In the genomic region with DNA sequence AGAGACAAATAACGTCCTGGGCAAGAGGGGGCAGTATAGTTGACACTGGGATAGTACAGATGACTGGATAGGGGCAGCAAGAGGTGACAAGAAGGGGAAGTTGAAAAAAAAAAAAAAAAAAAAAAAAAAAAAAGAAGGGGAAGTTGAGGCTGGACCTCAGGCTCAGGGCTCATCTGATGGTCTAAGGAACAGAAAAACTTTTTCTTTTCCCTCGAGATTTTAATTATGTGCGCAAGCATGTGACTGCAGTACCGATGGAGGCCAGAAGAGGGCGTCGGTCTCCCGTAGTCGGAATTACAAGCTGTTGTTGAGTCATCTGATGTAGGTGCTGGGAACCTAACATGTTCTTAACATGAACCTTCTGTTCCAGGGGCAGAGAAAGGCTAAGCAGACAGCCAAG, we compare ENCODE assay signal across 13 mouse cellular contexts. TPM values are rescaled to one million over a fixed set of nuclear protein-coding genes. Genes with fewer than 3 reads are reported as not detected.
A peak's percentile ranks its signal among the peaks of the same experiment; 100 is the strongest.
DNase-seq lines count a peak whose midpoint lies in the region; ATAC-seq and TF ChIP-seq lines count a peak whose summit lies in the region.
"Had no signal": no experiment of that assay in that cellular context is flagged by ENCODE, and none has a peak within 500 bp of the region (broad histone marks: within the 10 kb centered on the region; RNA-seq: fewer than 3 reads in every experiment).

No protein-coding gene starts in this region.

- H3K9ac ChIP-seq in heart, adult 2 months (ENCODE audit: low read depth, low read length): no peak overlapping the region
- H3K9ac ChIP-seq in heart, embryonic 11.5 days (ENCODE audit: low read depth, low read length): no peak overlapping the region
- H3K9ac ChIP-seq in neural tube, embryonic 14.5 days (replicated peaks; ENCODE audit: low read depth, low read length): no peak overlapping the region
- no peak overlapping the region for H3K9ac ChIP-seq in neural tube, embryonic 15.5 days (replicated peaks)
- no peak overlapping the region for H3K9ac ChIP-seq in kidney, embryonic 14.5 days (ENCODE audit: low read depth, low read length)
- H3K9ac ChIP-seq: heart, embryonic 15.5 days; limb, embryonic 15.5 days had no signal

- no peak overlapping the region for H3K27ac ChIP-seq in heart, adult 2 months
- H3K27ac ChIP-seq in heart, embryonic 11.5 days (ENCODE audit: low read depth, low read length): no peak overlapping the region
- H3K27ac ChIP-seq in neural tube, embryonic 14.5 days (ENCODE audit: low read depth, low read length): 0 out of 2 replicates have a peak overlapping the region, but pooled peaks have one; percentile 34
- no peak overlapping the region; the same call in 1 of the 2 replicates for H3K27ac ChIP-seq in neural tube, embryonic 15.5 days (replicated peaks)
- H3K27ac ChIP-seq in small intestine, adult 2 months (ENCODE audit: insufficient read depth, low read depth, low read length): no peak overlapping the region
- H3K27ac ChIP-seq in kidney, embryonic 14.5 days (ENCODE audit: low read depth, low read length): no peak overlapping the region
- H3K27ac ChIP-seq: heart, embryonic 15.5 days; limb, embryonic 15.5 days had no signal

- no peak overlapping the region for H3K4me2 ChIP-seq in heart, embryonic 11.5 days
- H3K4me2 ChIP-seq in neural tube, embryonic 14.5 days (ENCODE audit: low read depth, low read length): no peak overlapping the region
- H3K4me2 ChIP-seq in neural tube, embryonic 15.5 days: no peak overlapping the region
- H3K4me2 ChIP-seq in kidney, embryonic 14.5 days (replicated peaks; ENCODE audit: low read depth, low read length): no peak overlapping the region
- H3K4me2 ChIP-seq: heart, embryonic 15.5 days; limb, embryonic 15.5 days had no signal

- no peaks in the 10 kb centered on the region for H3K27me3 ChIP-seq in heart, adult 2 months (ENCODE audit: control insufficient read depth, insufficient read depth, low read length)
- no peaks in the 10 kb centered on the region for H3K27me3 ChIP-seq in heart, embryonic 11.5 days (ENCODE audit: control insufficient read depth, insufficient read depth, low read length)
- no peaks in the 10 kb centered on the region for H3K27me3 ChIP-seq in neural tube, embryonic 14.5 days (ENCODE audit: control insufficient read depth, insufficient read depth, low read length)
- H3K27me3 ChIP-seq in neural tube, embryonic 15.5 days (replicated peaks): no peaks in the 10 kb centered on the region
- H3K27me3 ChIP-seq in small intestine, adult 2 months (ENCODE audit: control insufficient read depth, insufficient read depth, low read length): no peaks in the 10 kb centered on the region
- H3K27me3 ChIP-seq in kidney, embryonic 14.5 days (ENCODE audit: control insufficient read depth, insufficient read depth, low read length): no peaks in the 10 kb centered on the region
- H3K27me3 ChIP-seq: heart, embryonic 15.5 days; limb, embryonic 15.5 days had no signal

- peak; percentile 41 for TF ChIP-seq CTCF in heart, adult 2 months (IDR thresholded peaks at IDR 0.05)
- peak; percentile 66; the same call in 1 of the 2 replicates for TF ChIP-seq CTCF in small intestine, adult 2 months (IDR thresholded peaks at IDR 0.05; ENCODE audit: extremely low read depth, insufficient read length, insufficient replicate concordance, low read depth, low read length)

- TF ChIP-seq POLR2A in heart, adult 2 months (IDR thresholded peaks at IDR 0.05; ENCODE audit: insufficient read depth, low read depth, low read length): no peak
- TF ChIP-seq POLR2A in small intestine, adult 2 months (IDR thresholded peaks at IDR 0.05; ENCODE audit: low read depth, low read length): no peak

- H3K79me2 ChIP-seq in heart, adult 2 months (replicated peaks; ENCODE audit: control insufficient read depth, insufficient read depth, low read length): no peaks in the 10 kb centered on the region

- ATAC-seq in heart, embryonic 11.5 days (replicated peaks; ENCODE audit: insufficient number of reproducible peaks, low FRiP score, low TSS enrichment): no peak
- ATAC-seq in neural tube, embryonic 14.5 days (ENCODE audit: low read depth): no peak
- no peak for ATAC-seq in neural tube, embryonic 15.5 days (ENCODE audit: low FRiP score)
- peak; percentile 50 for ATAC-seq in granulocyte monocyte progenitor cell, adult 5-6 weeks (replicated peaks; ENCODE audit: poor library complexity, severe bottlenecking)
- no peak for ATAC-seq in kidney, embryonic 14.5 days (ENCODE audit: low FRiP score, low TSS enrichment)

- WGBS in heart, adult 2 months: 81% methylated on average over 8 of the region's 8 CpGs
- 85% methylated on average over 8 of the region's 8 CpGs for WGBS in heart, embryonic 11.5 days (ENCODE audit: insufficient replicate concordance)
- 83% methylated on average over 8 of the region's 8 CpGs for WGBS in neural tube, embryonic 14.5 days
- 89% methylated on average over 8 of the region's 8 CpGs for WGBS in neural tube, embryonic 15.5 days
- 90% methylated on average over 8 of the region's 8 CpGs for WGBS in small intestine, adult 2 months
- WGBS in kidney, embryonic 14.5 days: 88% methylated on average over 8 of the region's 8 CpGs

- H3K4me3 ChIP-seq in heart, adult 2 months: no peak overlapping the region
- H3K4me3 ChIP-seq in heart, embryonic 11.5 days (ENCODE audit: low read depth, low read length): no peak overlapping the region
- no peak overlapping the region for H3K4me3 ChIP-seq in neural tube, embryonic 14.5 days (ENCODE audit: low read depth, low read length)
- no peak overlapping the region for H3K4me3 ChIP-seq in neural tube, embryonic 15.5 days (replicated peaks)
- no peak overlapping the region for H3K4me3 ChIP-seq in small intestine, adult 2 months (ENCODE audit: low read depth, low read length)
- no peak overlapping the region for H3K4me3 ChIP-seq in kidney, embryonic 14.5 days (ENCODE audit: low read length)
- H3K4me3 ChIP-seq: heart, embryonic 15.5 days; limb, embryonic 15.5 days had no signal

- DNase-seq in heart, adult 2 months: no peak
- no peak for DNase-seq in kidney, postnatal 4 days
- DNase-seq: kidney, postnatal 10 days; right cerebral cortex, postnatal 25 days; thymus, adult 2 months had no signal

- no peaks in the 10 kb centered on the region for H3K4me1 ChIP-seq in heart, adult 2 months (ENCODE audit: control insufficient read depth, insufficient read depth, low read length)
- peaks cover 13% of the 10 kb centered on the region for H3K4me1 ChIP-seq in heart, embryonic 11.5 days (ENCODE audit: control insufficient read depth, insufficient read depth, low read length)
- peaks cover 46% of the 10 kb centered on the region for H3K4me1 ChIP-seq in neural tube, embryonic 14.5 days (ENCODE audit: control insufficient read depth, insufficient read depth, low read length)
- peaks cover 82% of the 10 kb centered on the region for H3K4me1 ChIP-seq in neural tube, embryonic 15.5 days
- H3K4me1 ChIP-seq in small intestine, adult 2 months (ENCODE audit: control insufficient read depth, insufficient read depth, insufficient read length, low read length): peaks cover 10% of the 10 kb centered on the region; the same call in 1 of the 2 replicates
- H3K4me1 ChIP-seq in kidney, embryonic 14.5 days (ENCODE audit: control insufficient read depth, insufficient read depth, low read length): peaks cover 32% of the 10 kb centered on the region

- no peaks in the 10 kb centered on the region for H3K36me3 ChIP-seq in heart, adult 2 months (ENCODE audit: control insufficient read depth, insufficient read depth, low read length)
- H3K36me3 ChIP-seq in heart, embryonic 11.5 days (ENCODE audit: control insufficient read depth, insufficient read depth, low read length): no peaks in the 10 kb centered on the region
- no peaks in the 10 kb centered on the region for H3K36me3 ChIP-seq in neural tube, embryonic 14.5 days (ENCODE audit: control insufficient read depth, insufficient read depth, low read length)
- H3K36me3 ChIP-seq in neural tube, embryonic 15.5 days: no peaks in the 10 kb centered on the region
- no peaks in the 10 kb centered on the region for H3K36me3 ChIP-seq in small intestine, adult 2 months (ENCODE audit: control insufficient read depth, insufficient read depth, low read length)
- H3K36me3 ChIP-seq in kidney, embryonic 14.5 days (ENCODE audit: control insufficient read depth, insufficient read depth, low read length): no peaks in the 10 kb centered on the region
- H3K36me3 ChIP-seq: heart, embryonic 15.5 days; limb, embryonic 15.5 days had no signal

- intact Hi-C loops in heart, adult 2 months (cut with DNase I): no loop called here

- TF ChIP-seq EP300 in heart, adult 2 months (IDR thresholded peaks at IDR 0.05; ENCODE audit: insufficient read depth, low read depth, low read length): no peak

- no peaks in the 10 kb centered on the region for H3K9me3 ChIP-seq in heart, embryonic 11.5 days (replicated peaks; ENCODE audit: control insufficient read depth, low read length)
- H3K9me3 ChIP-seq in neural tube, embryonic 14.5 days (ENCODE audit: control insufficient read depth, low read length): no peaks in the 10 kb centered on the region
- no peaks in the 10 kb centered on the region for H3K9me3 ChIP-seq in neural tube, embryonic 15.5 days (replicated peaks)
- H3K9me3 ChIP-seq in kidney, embryonic 14.5 days (ENCODE audit: control insufficient read depth, low read length): no peaks in the 10 kb centered on the region
- H3K9me3 ChIP-seq: heart, embryonic 15.5 days; limb, embryonic 15.5 days had no signal

RNA-seq across cellular contexts. Expression of a gene that starts 24.8 kb away (rescaled TPM):
- 1 to 10 TPM; 5.6 to 7.0 TPM for total RNA-seq in heart, adult 2 months (2021)
- 16.7 and 26.2 TPM in 2 replicates for polyA plus RNA-seq in heart, adult 2 months (2012; rRNA removed)
- 1.5 and 1.9 TPM in 2 replicates for polyA plus RNA-seq in heart, embryonic 11.5 days (2014; fragmentation: Nextera tagmentation; extraction: Ambion mirVana)
- 17.4 and 19.9 TPM in 2 replicates for polyA plus RNA-seq in neural tube, embryonic 14.5 days (2014; fragmentation: Nextera tagmentation; extraction: Ambion mirVana)
- 7.9 and 11.0 TPM in 2 replicates for polyA plus RNA-seq in neural tube, embryonic 15.5 days (2015; fragmentation: Nextera tagmentation; extraction: Ambion mirVana)
- total RNA-seq in granulocyte monocyte progenitor cell, adult 5-6 weeks (2014; fragmentation: Nextera tagmentation): not detected in 2 replicates
- not detected in 2 replicates for total RNA-seq in granulocyte monocyte progenitor cell, adult 5-6 weeks (2017)
- 3.3 and 8.2 TPM in 2 replicates for polyA plus RNA-seq in small intestine, adult 2 months (2012; rRNA removed)
- polyA plus RNA-seq in kidney, embryonic 14.5 days (2014; fragmentation: Nextera tagmentation; extraction: Ambion mirVana): 6.7 and 17.2 TPM in 2 replicates
